23 mouse cellular contexts compared by ENCODE assay signal in genomic region chr17:74963222-74963621, GRCm38 (mm10). TPM values are rescaled to one million over a fixed set of nuclear protein-coding genes. Genes with fewer than 3 reads are reported as not detected.
DNase-seq lines count a peak whose midpoint lies in the region; TF ChIP-seq lines count a peak whose summit lies in the region.
"Had no signal": no experiment of that assay in that cellular context is flagged by ENCODE, and none has a peak within 500 bp of the region (broad histone marks: within the 10 kb centered on the region; RNA-seq: fewer than 3 reads in every experiment).

No protein-coding gene starts in this region.

- H3K27ac ChIP-seq in heart, embryonic 10.5 days: no peak overlapping the region
- H3K27ac ChIP-seq: forebrain, embryonic 10.5 days; forebrain, embryonic 13.5 days; heart, embryonic 13.5 days; hindbrain, embryonic 14.5 days; hindbrain, postnatal 0 days had no signal

- no peaks in the 10 kb centered on the region for H3K27me3 ChIP-seq in heart, embryonic 10.5 days (ENCODE audit: insufficient read depth, poor library complexity, severe bottlenecking)
- H3K27me3 ChIP-seq in C2C12 (ENCODE audit: control insufficient read depth, insufficient read depth, insufficient read length) (no peaks in the 10 kb centered on the region), myocyte (ENCODE audit: control insufficient read depth, insufficient read depth, insufficient read length) (no peaks in the 10 kb centered on the region)
- H3K27me3 ChIP-seq: forebrain, embryonic 13.5 days; heart, embryonic 13.5 days had no signal

- no peak for TF ChIP-seq CTCF in C2C12 (IDR thresholded peaks at IDR 0.05; ENCODE audit: control insufficient read depth, insufficient read depth, insufficient read length)

- TF ChIP-seq POLR2A in myocyte (IDR thresholded peaks at IDR 0.05; ENCODE audit: insufficient read length, low read depth): no peak

- WGBS in heart, embryonic 10.5 days: 87% methylated on average over 8 of the region's 8 CpGs

- H3K79me3 ChIP-seq in C2C12 (ENCODE audit: low read depth): no peaks in the 10 kb centered on the region

- H3ac ChIP-seq in C2C12 (ENCODE audit: control insufficient read depth, insufficient read length, low read depth): no peak overlapping the region
- H3ac ChIP-seq in myocyte (ENCODE audit: control insufficient read depth, insufficient read length): no peak overlapping the region

- H3K4me1 ChIP-seq in heart, embryonic 10.5 days: peaks cover 11% of the 10 kb centered on the region

- peak overlapping the region; percentile 44 for H3K4me2 ChIP-seq in myocyte (ENCODE audit: low read depth)
- H3K4me2 ChIP-seq: forebrain, embryonic 13.5 days; heart, embryonic 13.5 days; hindbrain, embryonic 14.5 days had no signal

- peak; percentile 58 for DNase-seq in heart, embryonic 10.5 days (ENCODE audit: low spot score)
- no peak for DNase-seq in heart, adult 11 months
- DNase-seq in c-Kit-positive CD71-negative TER-119-negative erythroid progenitor cells, embryonic 14.5 days (ENCODE audit: low read depth): peak; percentile 20
- DNase-seq in natural killer cell, adult 2 months (ENCODE audit: low spot score in 2 of 2): no peak
- DNase-seq in right cerebral cortex, adult 18-20 months: no peak
- no peak for DNase-seq in thymus, postnatal 25 days
- DNase-seq: adrenal gland, adult 8-10 months; adrenal gland, postnatal 25 days; cerebellum, adult 18-20 months; cerebellum, adult 9-10 months; cerebellum, postnatal 14 days; gastrocnemius, postnatal 14 days; heart, adult 18-20 months; heart, postnatal 14 days; heart, postnatal 4 days had no signal

- H3K9me3 ChIP-seq in heart, embryonic 10.5 days: no peaks in the 10 kb centered on the region
- H3K9me3 ChIP-seq: forebrain, embryonic 10.5 days; forebrain, embryonic 13.5 days; heart, embryonic 13.5 days had no signal

- no peaks in the 10 kb centered on the region for H3K79me2 ChIP-seq in C2C12 (ENCODE audit: control insufficient read depth, insufficient read depth)
- no peaks in the 10 kb centered on the region for H3K79me2 ChIP-seq in myocyte (ENCODE audit: control insufficient read depth, insufficient read depth)

- no peaks in the 10 kb centered on the region for H3K36me3 ChIP-seq in heart, embryonic 10.5 days
- H3K36me3 ChIP-seq in C2C12 (ENCODE audit: control insufficient read depth, insufficient read depth): no peaks in the 10 kb centered on the region
- no peaks in the 10 kb centered on the region for H3K36me3 ChIP-seq in myocyte (ENCODE audit: control insufficient read depth, insufficient read depth)
- H3K36me3 ChIP-seq: forebrain, embryonic 10.5 days; heart, embryonic 13.5 days had no signal

- no peak overlapping the region for H3K4me3 ChIP-seq in heart, embryonic 10.5 days
- H3K4me3 ChIP-seq in C2C12 (ENCODE audit: insufficient read depth, poor library complexity, severe bottlenecking) (no peak overlapping the region), myocyte (no peak overlapping the region)
- H3K4me3 ChIP-seq: forebrain, embryonic 10.5 days; forebrain, embryonic 13.5 days; heart, embryonic 13.5 days had no signal

TF ChIP-seq in C2C12, 6 proteins besides CTCF, POLR2A, EP300 and RAD21:
- TF ChIP-seq USF1 (IDR thresholded peaks at IDR 0.05; ENCODE audit: low read depth): peak; percentile 3
- no peak for TF ChIP-seq MAX (IDR thresholded peaks at IDR 0.05)
- no peak for TF ChIP-seq CEBPB (IDR thresholded peaks at IDR 0.05; ENCODE audit: low read depth)
- TF ChIP-seq MYOG (IDR thresholded peaks at IDR 0.05; ENCODE audit: control insufficient read depth, extremely low read depth, insufficient read length): no peak
- TF ChIP-seq FOSL1 (IDR thresholded peaks at IDR 0.05; ENCODE audit: insufficient read depth, low read length, poor library complexity, severe bottlenecking): peak; percentile 1
- TF ChIP-seq MYOD1 (IDR thresholded peaks at IDR 0.05; ENCODE audit: control insufficient read depth, insufficient read length, low read depth): no peak

TF ChIP-seq in myocyte, 11 proteins besides CTCF, POLR2A, EP300 and RAD21:
- TF ChIP-seq MYOG (IDR thresholded peaks at IDR 0.05; ENCODE audit: control insufficient read depth in 1 of 3, insufficient read depth in 1 of 3, insufficient read length in 2 of 3, low read depth in 2 of 3) (no peak), SRF (IDR thresholded peaks at IDR 0.05; ENCODE audit: control insufficient read depth, insufficient read length, low read depth) (no peak), TCF3 (IDR thresholded peaks at IDR 0.05; ENCODE audit: insufficient read length, low read depth) (no peak), USF1 (IDR thresholded peaks at IDR 0.05; ENCODE audit: low read depth) (no peak), REST (IDR thresholded peaks at IDR 0.05; ENCODE audit: insufficient read depth, insufficient read length) (no peak), MYOD1 (IDR thresholded peaks at IDR 0.05; ENCODE audit: control insufficient read depth in 1 of 3, insufficient read length in 2 of 3, low read depth in 2 of 3) (no peak), POLR2AphosphoS2 (IDR thresholded peaks at IDR 0.05; ENCODE audit: insufficient read length, low read depth) (no peak), CEBPB (IDR thresholded peaks at IDR 0.05; ENCODE audit: insufficient read depth, poor library complexity, severe bottlenecking) (no peak), E2F4 (IDR thresholded peaks at IDR 0.05; ENCODE audit: insufficient read depth) (no peak), TCF12 (IDR thresholded peaks at IDR 0.05; ENCODE audit: insufficient read depth, poor library complexity, severe bottlenecking) (no peak), MAX (IDR thresholded peaks at IDR 0.05; ENCODE audit: low read depth) (no peak)
TF ChIP-seq in myocyte: peak in this region for 0.

RNA-seq across cellular contexts. Expression of gene Ltbp1, which starts 42.1 kb away (rescaled TPM):
- polyA plus RNA-seq in heart, embryonic 10.5 days (2016; fragmentation: Nextera tagmentation; extraction: Ambion mirVana): 29.7 and 34.2 TPM in 2 replicates
- polyA plus RNA-seq in C2C12 (2012; fragmentation: generic; extraction: Trizol) (41.8 TPM), myocyte (2012; fragmentation: generic; extraction: Trizol) (19.4 TPM)
- polyA plus RNA-seq: inflammation-experienced regulatory T-cells, adult 6 months had no signal

Comparison
In these comparisons a context has a peak if more than half of its experiments do, and no peak if none do; other contexts are left out.
1. DNase-seq: peak in heart, embryonic 10.5 days (single experiment) and c-Kit-positive CD71-negative TER-119-negative erythroid progenitor cells, embryonic 14.5 days (single experiment); none in heart, adult 11 months (single experiment), natural killer cell, adult 2 months (0 of 2), right cerebral cortex, adult 18-20 months (single experiment) and thymus, postnatal 25 days (single experiment).